Mouse (Mus musculus) activated CD4-positive, CD25-positive, alpha-beta regulatory T cell, adult 4 months (primary cell): ENCODE measurements around the gene D630045J12Rik. TPM values are rescaled to one million over a fixed set of nuclear protein-coding genes. Genes with fewer than 3 reads are reported as not detected.

Source experiments
- ATAC-seq: one replicate; pipeline ENCODE4 v1.8.0; 2017
- polyA plus RNA-seq, 2 experiments: library from polyadenylated mRNA; unstranded; fragments of 100-300 nt; shearing (Covaris generic); gene quantifications; one replicate each; pipeline ENCODE4 v1.2.1; 2017

Gene D630045J12Rik
- polyA plus RNA-seq, 2 experiments from 2014 or later, result 0.08 to 0.13 TPM

- no peak for ATAC-seq
Observed at GRCm38 (mm10) chr6:38087242-38088026, 166.4 kb downstream of the D630045J12Rik start.

GRCm38 (mm10) chr6:38083204-38083603, 170.6 kb downstream of the D630045J12Rik start:
- ATAC-seq, result no peak

GRCm38 (mm10) chr6:38081727-38082341, 172.0 kb downstream of the D630045J12Rik start:
- ATAC-seq, result no peak

DNA sequence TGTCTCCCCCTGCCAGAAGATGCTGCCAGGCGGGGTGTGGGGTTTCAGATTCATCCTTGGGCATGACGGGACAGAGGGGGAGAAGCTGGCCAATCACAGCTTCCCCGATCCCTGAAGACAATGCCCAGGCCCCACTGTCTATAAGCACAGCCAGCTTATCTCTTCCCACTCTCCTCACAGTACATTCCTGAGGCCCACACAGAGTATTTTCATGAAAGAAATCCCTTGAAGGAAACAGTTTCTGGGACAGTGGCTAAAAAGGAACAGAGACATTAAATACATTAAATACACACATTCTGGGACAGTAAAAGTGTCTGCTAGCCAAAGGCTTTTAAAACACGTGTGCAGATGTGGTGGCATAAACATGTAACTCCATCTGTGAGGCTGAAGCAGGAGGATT, 173.4 kb downstream of the D630045J12Rik start:
- no peak for ATAC-seq

GRCm38 (mm10) chr6:38073592-38073991, 180.2 kb downstream of the D630045J12Rik start:
- no peak for ATAC-seq

Other genes starting within 250 kb of the D630045J12Rik start
- gene Svopl, start 207.0 kb downstream of the D630045J12Rik start, polyA plus RNA-seq, result under 1 TPM in 1 of 2 experiments, not detected in 1; 0.13 TPM
- not detected for gene Tmem213, start 144.8 kb downstream of the D630045J12Rik start, polyA plus RNA-seq
- gene Atp6v0a4, start 129.4 kb downstream of the D630045J12Rik start, polyA plus RNA-seq, result not detected
- gene Zc3hav1l, start 45.2 kb upstream of the D630045J12Rik start, polyA plus RNA-seq, result under 1 TPM; 0.54 to 0.58 TPM
- 100 to 1,000 TPM; 172 to 188 TPM for gene Zc3hav1, start 100.6 kb upstream of the D630045J12Rik start, polyA plus RNA-seq
- under 1 TPM in 1 of 2 experiments, not detected in 1; 0.10 TPM for gene Ttc26, start 127.5 kb upstream of the D630045J12Rik start, polyA plus RNA-seq
- 10 to 100 TPM; 20.1 to 22.2 TPM for gene Ubn2, start 179.9 kb upstream of the D630045J12Rik start, polyA plus RNA-seq